Mouse (Mus musculus) spleen, adult 2 months (tissue): ENCODE results near the gene Rcn3. TPM values are rescaled to one million over a fixed set of nuclear protein-coding genes. Genes with fewer than 3 reads are reported as not detected.
A peak's percentile ranks its signal among the peaks of the same experiment; 100 is the strongest.

Experiments
- DNase-seq, 2 experiments: peaks; one replicate each; pipeline versions ENCODE4 v3.0.0 to v3.0.0-alpha.2; 2012 to 2021; ENCODE audit warnings: low spot score in 2 of 2, low read depth in 1 of 2
- H3K27ac ChIP-seq: fragments of 200-500 bp; 2 replicates; pipeline ENCODE4 v1.5.1; 2012; ENCODE audit warnings: low read length, inconsistent platforms; ENCODE audit not compliant: insufficient read depth
- H3K27me3 ChIP-seq: fragments of 200-500 bp; 2 replicates; pipeline ENCODE4 v1.6.1; 2012; ENCODE audit warnings: mild to moderate bottlenecking, moderate library complexity, low read length, inconsistent platforms; ENCODE audit not compliant: control insufficient read depth, insufficient read depth
- H3K36me3 ChIP-seq: fragments of 200-500 bp; 2 replicates; pipeline ENCODE4 v1.6.1; 2012; ENCODE audit warnings: mild to moderate bottlenecking, low read length, inconsistent platforms; ENCODE audit not compliant: control insufficient read depth, insufficient read depth
- H3K4me1 ChIP-seq: fragments of 200-500 bp; 2 replicates; pipeline ENCODE4 v1.6.1; 2011; ENCODE audit warnings: inconsistent platforms; ENCODE audit not compliant: control insufficient read depth, insufficient read depth, insufficient read length
- H3K4me3 ChIP-seq: fragments of 200-500 bp; 2 replicates; pipeline ENCODE4 v1.5.1; 2011; ENCODE audit warnings: mild to moderate bottlenecking, inconsistent platforms; ENCODE audit not compliant: insufficient read depth, insufficient read length; ENCODE audit errors: extremely low read depth
- CTCF ChIP-seq: fragments of 200-500 bp; IDR thresholded peaks from 2 replicates; pipeline ENCODE4 v1.5.1; 2011; ENCODE audit warnings: mild to moderate bottlenecking, inconsistent platforms; ENCODE audit not compliant: insufficient read depth, insufficient read length, insufficient replicate concordance; ENCODE audit errors: extremely low read depth
- POLR2A ChIP-seq: fragments of 200-500 bp; IDR thresholded peaks from 2 replicates; pipeline ENCODE4 v1.6.1; 2011; ENCODE audit warnings: low read depth, low read length, inconsistent platforms
- WGBS: fragments of 180-500 bp; shearing (Covaris S2); methylation state at CpG from one replicate; pipeline ENCODE4 v1.1.7; 2018; 5-methylcytosine and 5-hydroxymethylcytosine counted together
- polyA plus RNA-seq: library from polyadenylated mRNA; depleted of rRNA; stranded (reverse); fragments of >200 nt; gene quantifications from 2 replicates; pipeline ENCODE4 v1.2.3, GENCODE M21; 2012

Rcn3 gene
- polyA plus RNA-seq, 1 experiment, result 96.5 TPM

DNA sequence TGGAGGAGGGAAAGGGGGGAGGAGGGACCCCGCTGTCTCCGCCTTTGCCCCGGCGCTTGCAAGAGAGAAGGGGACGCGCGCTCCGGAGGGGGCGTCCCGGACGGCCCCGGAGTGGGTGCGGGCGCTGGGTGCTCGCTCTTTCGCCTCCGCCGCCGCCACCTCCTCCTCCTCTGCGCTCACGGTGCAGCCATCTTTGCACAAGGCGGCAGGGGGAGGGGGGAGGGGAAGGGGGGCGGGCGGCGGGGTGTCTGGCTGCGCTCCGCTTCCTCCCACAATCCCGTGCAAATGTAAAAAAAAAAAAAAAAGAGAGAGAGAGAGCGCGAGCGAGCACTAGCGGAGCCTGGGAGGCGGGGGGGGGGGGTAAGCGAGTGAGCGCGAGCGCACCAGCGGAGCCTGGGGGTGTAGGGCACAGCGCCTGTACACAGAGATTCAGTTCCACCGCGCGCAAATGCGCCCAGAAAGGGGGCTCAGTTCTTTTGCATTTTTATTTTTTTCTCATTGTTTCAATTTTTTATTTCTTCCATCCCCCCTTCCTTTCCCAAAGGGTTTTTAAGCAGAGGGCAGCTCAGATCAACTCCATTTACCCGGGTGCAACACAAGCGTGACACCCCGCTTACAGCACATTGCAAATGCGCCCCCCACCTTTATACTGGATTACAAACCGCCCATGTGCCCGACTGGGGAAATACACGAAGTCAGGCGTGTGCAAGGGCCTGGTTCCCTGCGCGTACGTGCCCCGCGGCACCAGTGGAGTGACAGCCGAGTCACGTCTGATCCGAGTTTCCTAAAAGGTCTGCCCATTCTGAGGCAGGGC lies 38.7 kb downstream of the Rcn3 start:
- DNase-seq, result peak; percentile 62 to 77
- TF ChIP-seq CTCF, result no peak
- no peak; the same call in 1 of the 2 replicates for TF ChIP-seq POLR2A
- no peaks in the 10 kb centered on the region for H3K27me3 ChIP-seq
- H3K4me3 ChIP-seq, result peak overlapping the region; percentile 92
- WGBS, result under 1% methylated on average over 46 of the region's 59 CpGs
- H3K27ac ChIP-seq, result peak overlapping the region; percentile 95
- peaks cover 6% of the 10 kb centered on the region; the same call in 1 of the 2 replicates for H3K4me1 ChIP-seq
- peaks cover 20% of the 10 kb centered on the region for H3K36me3 ChIP-seq

DNA sequence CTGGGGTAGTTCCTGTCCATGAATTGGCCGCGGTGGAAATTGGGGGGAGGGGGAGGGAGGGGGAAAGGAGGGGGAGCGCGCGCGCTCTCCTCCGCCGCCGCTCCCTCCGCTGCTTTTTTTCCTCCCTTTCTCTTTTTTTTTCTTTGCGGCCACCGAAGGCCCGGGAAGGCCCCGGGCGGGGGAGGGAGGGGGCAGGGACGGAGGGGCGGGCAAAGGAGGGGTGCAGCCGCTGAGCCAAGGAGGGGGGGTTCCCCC lies 39.2 kb downstream of the Rcn3 start, which contains the start of gene Prr12:
Gene Prr12, minus strand, starts transcription at position 20 of the 255 bp plus-strand sequence.
- WGBS, result 1% methylated on average over 14 of the region's 18 CpGs
- H3K4me1 ChIP-seq, result peaks cover 6% of the 10 kb centered on the region; the same call in 1 of the 2 replicates
- no peak for DNase-seq
- peak within 1 kb of the TSS; percentile 92 for H3K4me3 ChIP-seq
- H3K27ac ChIP-seq, result peak within 1 kb of the TSS; percentile 95
- H3K27me3 ChIP-seq, result no peaks in the 10 kb centered on the region
- TF ChIP-seq POLR2A (no peak), CTCF (no peak)
- H3K36me3 ChIP-seq, result peaks cover 25% of the 10 kb centered on the region

DNA sequence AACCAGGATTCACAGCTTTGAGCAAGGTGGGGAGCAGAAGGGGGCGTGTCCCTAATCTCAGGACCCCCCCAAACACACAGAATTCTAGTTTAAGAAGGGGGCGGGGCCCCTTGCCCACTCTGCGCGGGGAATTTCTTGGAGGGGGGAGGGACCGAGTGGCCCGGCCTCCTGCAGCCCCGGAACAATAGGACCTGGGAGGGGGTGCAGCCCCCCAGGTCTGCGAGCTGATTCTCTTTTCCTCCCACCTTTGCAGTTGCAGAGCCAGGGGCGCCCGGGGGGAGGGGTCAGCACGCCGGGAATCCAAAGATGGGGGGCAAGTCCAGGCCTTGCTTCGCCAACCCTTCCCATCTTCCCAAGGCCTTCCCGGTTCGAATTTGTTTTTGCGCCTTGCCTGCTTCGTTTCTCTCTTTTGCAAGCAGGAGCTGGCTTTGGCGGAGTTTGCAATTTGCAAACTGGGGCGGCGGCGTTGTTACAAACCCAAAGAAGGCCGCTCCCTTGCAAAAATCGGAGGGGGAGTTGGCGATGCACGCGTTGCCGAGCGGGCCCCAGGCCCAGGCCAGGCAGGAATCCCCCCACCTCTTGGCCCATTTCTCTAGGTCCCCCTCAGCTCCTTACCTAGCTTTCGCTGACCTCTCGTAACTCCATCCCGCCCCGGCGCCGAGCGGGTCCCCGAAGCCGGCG lies 39.7 kb downstream of the Rcn3 start:
- peaks cover 6% of the 10 kb centered on the region; the same call in 1 of the 2 replicates for H3K4me1 ChIP-seq
- peak in 1 of 2 experiments; percentile 30 for DNase-seq
- H3K4me3 ChIP-seq, result peak overlapping the region; percentile 92
- no peaks in the 10 kb centered on the region for H3K27me3 ChIP-seq
- TF ChIP-seq CTCF (no peak), POLR2A (no peak)
- H3K36me3 ChIP-seq, result peaks cover 30% of the 10 kb centered on the region
- peak overlapping the region; percentile 85 for H3K27ac ChIP-seq
- 1% methylated on average over 38 of the region's 38 CpGs for WGBS

GRCm38 (mm10) chr7:45051601-45051974 lies 40.4 kb downstream of the Rcn3 start:
- peaks cover 37% of the 10 kb centered on the region for H3K36me3 ChIP-seq
- TF ChIP-seq CTCF (no peak), POLR2A (no peak)
- no peaks in the 10 kb centered on the region for H3K27me3 ChIP-seq
- peak overlapping the region; percentile 85; the same call in 1 of the 2 replicates for H3K27ac ChIP-seq
- DNase-seq, result no peak
- peak overlapping the region; percentile 92 for H3K4me3 ChIP-seq
- peaks cover 6% of the 10 kb centered on the region; the same call in 1 of the 2 replicates for H3K4me1 ChIP-seq
- 34% methylated on average over 13 of the region's 13 CpGs for WGBS

- no peak for TF ChIP-seq POLR2A
- no peak for TF ChIP-seq CTCF
- peaks cover 38% of the 10 kb centered on the region for H3K36me3 ChIP-seq
- DNase-seq, result peak in 1 of 2 experiments; percentile 39
- 69% methylated on average over 16 of the region's 16 CpGs for WGBS
- H3K4me1 ChIP-seq, result peaks cover 6% of the 10 kb centered on the region; the same call in 1 of the 2 replicates
- no peaks in the 10 kb centered on the region for H3K27me3 ChIP-seq
- no peak overlapping the region for H3K27ac ChIP-seq
- H3K4me3 ChIP-seq, result no peak overlapping the region
Measured at GRCm38 (mm10) chr7:45050945-45051600, 40.9 kb downstream of the Rcn3 start.

DNA sequence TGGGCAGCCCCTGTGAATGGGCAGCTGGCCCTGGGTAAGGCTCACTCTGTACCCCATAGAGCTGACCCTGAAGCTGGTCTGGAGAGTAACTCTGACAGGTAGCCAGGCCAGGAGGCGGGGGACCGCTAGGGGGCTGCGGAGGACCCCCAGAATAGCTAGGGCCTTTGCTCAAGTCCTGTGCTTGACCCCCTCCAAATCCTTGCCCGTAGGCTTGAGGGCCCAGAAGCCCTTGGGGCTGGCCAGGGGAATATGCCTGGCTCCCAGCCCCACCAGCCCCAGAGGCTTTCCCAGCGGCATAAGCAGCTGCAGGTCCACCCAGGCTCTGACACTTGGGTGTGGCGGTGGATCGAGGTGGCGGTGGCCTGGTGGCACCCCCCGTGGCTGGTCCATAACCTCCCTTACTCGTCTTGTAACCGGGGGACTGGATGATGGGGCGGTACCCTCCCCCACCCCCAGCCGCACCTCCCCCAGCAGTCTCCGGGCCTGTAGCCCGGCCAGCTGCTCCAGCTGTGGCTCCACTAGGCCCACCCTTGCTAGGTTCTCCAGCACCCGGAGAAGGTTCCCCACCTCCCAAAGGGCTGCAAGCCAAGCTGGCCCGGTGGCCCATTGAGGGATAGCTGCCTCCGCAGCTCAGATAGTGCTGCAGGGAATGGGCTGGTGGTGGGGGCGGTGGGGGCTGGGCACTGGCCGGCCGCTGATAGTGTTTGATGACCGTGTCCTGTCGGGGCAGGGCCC lies 42.9 kb downstream of the Rcn3 start:
- TF ChIP-seq POLR2A, result no peak
- TF ChIP-seq CTCF, result no peak
- H3K4me1 ChIP-seq, result peaks cover 6% of the 10 kb centered on the region; the same call in 1 of the 2 replicates
- H3K4me3 ChIP-seq, result no peak overlapping the region
- H3K27me3 ChIP-seq, result no peaks in the 10 kb centered on the region
- no peak for DNase-seq
- no peak overlapping the region for H3K27ac ChIP-seq
- H3K36me3 ChIP-seq, result peaks cover 48% of the 10 kb centered on the region
- 95% methylated on average over 23 of the region's 23 CpGs for WGBS
